Mouse (Mus musculus): ENCODE data around the gene Pfkfb4. TPM values are rescaled to one million over a fixed set of nuclear protein-coding genes. Genes with fewer than 3 reads are reported as not detected.

Gene Pfkfb4
- polyA plus RNA-seq, 1 experiment from 2014 or later = 3.9 TPM

DNA sequence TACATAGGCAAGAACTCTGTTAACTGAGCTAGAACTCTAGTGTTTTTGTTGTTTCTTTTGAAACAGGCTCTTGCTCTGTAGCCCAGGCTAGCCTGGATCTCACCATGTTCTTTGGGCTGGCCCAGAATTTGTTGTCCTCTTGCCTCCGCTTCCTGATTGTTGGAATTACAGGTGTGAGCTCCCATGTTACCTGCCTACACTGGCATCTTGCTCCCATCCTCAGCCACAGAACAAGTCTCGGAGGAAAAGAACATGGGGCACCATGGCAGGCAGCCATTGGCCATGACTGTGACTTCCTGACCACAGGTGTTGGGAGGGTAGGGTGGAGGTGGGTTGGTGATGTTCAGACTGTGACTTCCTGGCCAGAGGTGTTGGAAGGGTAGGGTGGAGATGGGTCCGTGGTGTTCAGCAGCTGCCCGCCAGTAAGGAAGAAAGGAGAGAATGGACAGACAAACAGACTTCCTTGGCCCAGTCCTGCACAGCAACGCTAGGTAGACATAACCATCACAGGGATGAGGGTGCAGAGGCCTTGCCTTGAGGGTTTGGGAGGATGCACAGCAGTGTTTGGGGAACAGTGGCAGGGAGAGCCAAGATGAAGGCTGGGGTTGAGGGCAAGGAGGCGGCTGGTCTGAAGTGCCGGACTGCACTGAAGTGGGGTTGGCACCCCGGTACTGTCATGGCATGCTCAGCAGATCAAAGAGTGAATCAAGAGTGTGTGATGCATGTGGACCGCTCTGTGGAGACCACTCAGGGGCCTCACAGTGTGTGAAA, 61.1 kb downstream of the Pfkfb4 start:
- no peaks in the 10 kb centered on the region for H3K27me3 ChIP-seq
- WGBS (ENCODE audit: insufficient replicate concordance) = 76% methylated on average over 9 of the region's 9 CpGs
- no peak overlapping the region for H3K4me2 ChIP-seq
- no peak for ATAC-seq (ENCODE audit: insufficient read depth)
- H3K9me3 ChIP-seq (replicated peaks) = no peaks in the 10 kb centered on the region
- no peak overlapping the region for H3K4me3 ChIP-seq (replicated peaks)
- H3K36me3 ChIP-seq (replicated peaks) = peaks cover 17% of the 10 kb centered on the region
- H3K9ac ChIP-seq = no peak overlapping the region
- H3K27ac ChIP-seq (replicated peaks) = no peak overlapping the region
- peaks cover 39% of the 10 kb centered on the region for H3K4me1 ChIP-seq (replicated peaks)

DNA sequence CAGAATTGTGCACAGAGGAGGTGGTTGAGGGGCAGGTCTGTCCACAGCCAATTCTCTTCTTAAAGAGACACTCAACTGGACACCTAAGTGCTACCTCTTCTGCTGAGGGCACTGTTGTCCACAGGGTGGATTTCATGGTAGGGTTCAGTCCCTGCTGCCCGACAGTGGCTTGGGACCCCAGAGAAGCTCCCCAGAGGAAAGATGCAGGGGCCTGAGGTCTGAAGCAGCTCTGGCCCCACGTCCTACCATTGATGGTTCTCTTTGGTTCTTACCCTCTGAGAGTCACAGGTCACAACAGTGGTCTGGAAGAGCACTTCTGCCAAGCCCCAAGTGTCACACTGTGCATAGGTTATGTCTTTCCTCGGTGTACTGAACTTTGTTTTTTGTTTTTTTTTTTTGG, 61.8 kb downstream of the Pfkfb4 start:
- H3K36me3 ChIP-seq (replicated peaks) = peaks cover 24% of the 10 kb centered on the region
- no peak for ATAC-seq (ENCODE audit: insufficient read depth)
- no peak overlapping the region for H3K9ac ChIP-seq
- H3K4me3 ChIP-seq (replicated peaks) = no peak overlapping the region
- H3K4me2 ChIP-seq = no peak overlapping the region
- 68% methylated on average over 3 of the region's 3 CpGs for WGBS (ENCODE audit: insufficient replicate concordance)
- peaks cover 44% of the 10 kb centered on the region for H3K4me1 ChIP-seq (replicated peaks)
- no peaks in the 10 kb centered on the region for H3K9me3 ChIP-seq (replicated peaks)
- H3K27me3 ChIP-seq = no peaks in the 10 kb centered on the region
- H3K27ac ChIP-seq (replicated peaks) = no peak overlapping the region

DNA sequence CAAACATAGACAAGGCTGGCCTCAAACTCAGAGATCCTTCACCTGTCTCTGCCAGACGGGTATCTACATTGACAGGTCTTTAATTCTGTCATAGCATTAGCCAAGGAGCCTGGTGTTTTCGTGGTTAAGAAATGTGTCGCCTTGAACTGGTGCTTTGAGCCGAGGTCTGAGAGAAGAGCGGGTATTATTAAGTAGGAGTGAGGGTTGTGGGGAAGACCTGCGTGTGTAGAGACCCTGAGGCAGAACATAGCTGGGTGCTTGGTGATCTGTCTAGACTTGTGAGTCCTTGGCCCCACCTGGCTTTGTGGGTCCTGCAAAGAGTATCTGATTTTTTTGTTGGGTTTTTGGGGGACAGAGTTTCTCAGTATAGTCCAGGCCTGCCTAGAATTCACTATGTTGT, 62.3 kb downstream of the Pfkfb4 start:
- Histone ChIP-seq H3K36me3 (replicated peaks) (peaks cover 25% of the 10 kb centered on the region), H3K4me3 (replicated peaks) (no peak overlapping the region), H3K4me2 (no peak overlapping the region), H3K9me3 (replicated peaks) (no peaks in the 10 kb centered on the region), H3K27me3 (no peaks in the 10 kb centered on the region), H3K4me1 (replicated peaks) (peaks cover 49% of the 10 kb centered on the region), H3K9ac (no peak overlapping the region), H3K27ac (replicated peaks) (no peak overlapping the region)
- WGBS (ENCODE audit: insufficient replicate concordance) = 52% methylated on average over 6 of the region's 6 CpGs
- ATAC-seq (ENCODE audit: insufficient read depth) = no peak

DNA sequence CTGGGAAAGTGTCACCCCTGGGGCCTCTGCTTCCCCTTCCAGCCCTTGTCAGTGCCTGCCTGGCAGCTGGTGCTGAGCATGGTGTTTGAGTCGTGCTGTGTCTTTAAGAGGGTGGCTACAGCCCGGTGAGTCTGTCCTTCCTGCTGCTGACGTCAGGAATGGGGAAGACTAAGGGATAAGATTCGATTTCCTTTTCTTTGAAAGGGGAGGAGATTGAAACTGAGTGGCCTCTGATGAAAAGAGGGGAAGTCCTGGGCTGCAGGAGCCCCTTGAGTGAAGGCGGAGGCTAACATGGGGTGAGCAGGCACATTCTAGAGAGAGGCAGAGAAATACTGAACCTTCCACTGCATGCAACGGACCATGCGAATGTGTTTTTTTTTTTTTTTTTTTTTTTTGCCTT, 63.1 kb downstream of the Pfkfb4 start:
- H3K9ac ChIP-seq = 0 out of 2 replicates have a peak overlapping the region, but pooled peaks have one; percentile 15
- H3K27ac ChIP-seq (replicated peaks) = peak overlapping the region; percentile 68
- no peaks in the 10 kb centered on the region for H3K27me3 ChIP-seq
- peak; percentile 24; the same call in 1 of the 2 replicates for ATAC-seq (ENCODE audit: insufficient read depth)
- H3K9me3 ChIP-seq (replicated peaks) = no peaks in the 10 kb centered on the region
- H3K4me1 ChIP-seq (replicated peaks) = peaks cover 49% of the 10 kb centered on the region
- 5% methylated on average over 7 of the region's 7 CpGs for WGBS (ENCODE audit: insufficient replicate concordance)
- H3K4me2 ChIP-seq = peak overlapping the region; percentile 56
- H3K4me3 ChIP-seq (replicated peaks) = peak overlapping the region; percentile 44
- peaks cover 25% of the 10 kb centered on the region for H3K36me3 ChIP-seq (replicated peaks)

DNA sequence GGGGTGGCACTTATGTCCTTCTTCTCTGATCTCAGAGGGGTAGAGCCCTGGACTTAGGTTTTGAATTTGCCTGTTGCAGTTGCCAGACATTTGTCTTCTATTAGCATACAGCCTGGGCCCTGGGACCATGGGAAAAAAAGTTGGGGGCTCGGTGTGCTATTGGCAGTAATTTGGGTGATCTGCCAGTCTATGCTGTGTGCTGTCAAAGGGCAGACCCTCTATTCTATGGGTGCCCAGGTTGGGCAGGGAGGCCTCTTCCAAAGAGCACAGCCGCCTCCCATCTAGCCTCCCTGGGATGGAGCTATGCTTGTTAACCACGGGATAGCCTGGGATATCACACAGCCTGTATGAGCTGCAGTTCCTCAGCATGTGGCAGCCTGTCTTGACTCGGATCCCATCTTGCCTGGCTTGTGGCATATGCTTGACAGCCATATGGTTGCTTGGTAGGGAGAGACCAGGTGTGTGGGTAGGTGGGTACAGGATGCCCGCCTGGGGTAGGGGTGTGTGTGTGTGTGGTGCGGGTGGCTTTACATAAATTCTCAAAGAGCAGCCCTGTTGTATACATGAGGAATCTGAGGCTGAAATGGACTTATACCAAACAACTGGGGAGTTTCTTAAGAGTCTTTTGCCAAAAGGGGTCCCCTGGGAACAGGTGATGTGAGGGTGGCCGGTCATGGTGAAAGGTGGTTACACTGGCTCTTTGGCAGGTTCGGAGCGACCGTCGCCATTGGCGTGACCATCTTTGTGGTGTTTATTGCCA, 63.9 kb downstream of the Pfkfb4 start:
- Histone ChIP-seq H3K27ac (replicated peaks) (peak overlapping the region; percentile 64), H3K27me3 (no peaks in the 10 kb centered on the region), H3K4me1 (replicated peaks) (peaks cover 49% of the 10 kb centered on the region), H3K4me3 (replicated peaks) (peak overlapping the region; percentile 44), H3K9ac (peak overlapping the region; percentile 10; the same call in 1 of the 2 replicates), H3K36me3 (replicated peaks) (peaks cover 25% of the 10 kb centered on the region), H3K9me3 (replicated peaks) (no peaks in the 10 kb centered on the region), H3K4me2 (peak overlapping the region; percentile 56)
- 80% methylated on average over 12 of the region's 12 CpGs for WGBS (ENCODE audit: insufficient replicate concordance)
- ATAC-seq (ENCODE audit: insufficient read depth) = no peak

DNA sequence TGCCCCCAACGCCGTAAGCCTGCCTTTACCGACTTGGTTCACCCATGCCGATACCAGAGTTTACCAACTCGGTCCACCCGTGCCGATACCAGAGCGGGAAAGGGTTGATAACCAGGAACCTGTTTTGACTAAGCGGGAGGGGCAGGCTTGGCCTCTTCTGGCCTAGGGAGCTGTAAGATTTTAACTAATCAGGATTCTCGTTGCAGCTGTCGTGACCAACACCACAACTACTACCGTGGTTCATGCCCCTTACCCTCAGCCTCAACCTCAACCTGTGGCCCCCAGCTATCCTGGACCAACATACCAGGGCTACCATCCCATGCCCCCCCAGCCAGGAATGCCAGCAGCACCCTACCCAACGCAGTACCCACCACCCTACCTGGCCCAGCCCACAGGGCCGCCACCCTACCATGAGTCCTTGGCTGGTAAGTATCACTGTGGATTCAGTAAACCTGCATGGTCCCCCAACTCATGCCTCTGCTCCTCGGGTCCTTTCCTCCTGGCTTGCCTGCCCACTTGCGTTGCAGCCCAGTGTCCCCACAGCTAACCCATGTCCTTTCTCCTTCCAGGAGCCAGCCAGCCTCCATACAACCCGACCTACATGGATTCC, 64.6 kb downstream of the Pfkfb4 start:
- H3K36me3 ChIP-seq (replicated peaks) = peaks cover 25% of the 10 kb centered on the region
- no peak overlapping the region for H3K4me2 ChIP-seq
- H3K4me1 ChIP-seq (replicated peaks) = peaks cover 49% of the 10 kb centered on the region
- ATAC-seq (ENCODE audit: insufficient read depth) = no peak
- H3K4me3 ChIP-seq (replicated peaks) = no peak overlapping the region
- WGBS (ENCODE audit: insufficient replicate concordance) = 77% methylated on average over 17 of the region's 17 CpGs
- no peaks in the 10 kb centered on the region for H3K27me3 ChIP-seq
- no peak overlapping the region for H3K27ac ChIP-seq (replicated peaks)
- H3K9ac ChIP-seq = no peak overlapping the region
- no peaks in the 10 kb centered on the region for H3K9me3 ChIP-seq (replicated peaks)

DNA sequence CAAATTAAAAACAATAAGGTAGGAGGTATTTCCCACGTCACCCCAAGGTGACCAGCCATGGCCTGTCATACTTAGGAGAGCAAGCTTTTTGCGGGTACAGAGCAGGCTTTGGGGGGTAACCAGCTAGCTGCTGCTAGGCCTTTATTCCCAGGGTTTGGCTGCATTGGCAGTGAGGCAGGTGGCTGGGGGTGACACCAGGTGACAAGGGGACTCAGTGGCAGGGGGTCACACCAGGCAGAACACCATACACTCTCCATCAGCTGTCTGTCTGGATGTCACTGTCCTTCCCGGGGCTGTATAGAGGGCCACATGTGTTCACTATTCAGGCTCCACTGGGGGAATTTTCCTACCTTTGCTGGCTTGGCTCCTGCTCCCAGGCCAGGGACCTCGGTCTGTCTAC, 65.3 kb downstream of the Pfkfb4 start:
- Histone ChIP-seq H3K27ac (replicated peaks) (no peak overlapping the region), H3K9me3 (replicated peaks) (no peaks in the 10 kb centered on the region), H3K4me3 (replicated peaks) (no peak overlapping the region), H3K27me3 (no peaks in the 10 kb centered on the region), H3K4me1 (replicated peaks) (peaks cover 49% of the 10 kb centered on the region), H3K9ac (no peak overlapping the region), H3K36me3 (replicated peaks) (peaks cover 25% of the 10 kb centered on the region), H3K4me2 (no peak overlapping the region; the same call in 1 of the 2 replicates)
- WGBS (ENCODE audit: insufficient replicate concordance) = 77% methylated on average over 4 of the region's 4 CpGs
- no peak for ATAC-seq (ENCODE audit: insufficient read depth)

DNA sequence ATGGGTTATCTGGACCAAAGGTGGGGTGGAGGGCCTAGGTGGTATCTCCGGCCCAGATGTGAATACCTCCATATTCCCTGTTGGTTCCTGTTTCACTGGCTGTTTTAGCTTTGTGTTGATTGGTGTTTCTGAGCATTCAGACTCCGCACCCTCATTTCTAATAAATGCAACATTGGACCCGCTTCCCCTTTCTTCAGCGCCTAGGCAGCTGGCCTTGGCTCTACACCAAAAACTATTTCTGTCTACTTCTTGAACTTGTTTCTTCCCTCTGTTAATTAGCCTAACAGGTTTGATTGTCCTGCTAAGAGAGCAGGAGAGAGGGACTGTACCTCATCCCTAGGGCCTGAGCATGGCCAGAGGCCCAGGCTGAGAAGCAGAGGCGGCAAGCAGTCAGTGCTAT, 66.0 kb downstream of the Pfkfb4 start:
- Histone ChIP-seq H3K27me3 (no peaks in the 10 kb centered on the region), H3K27ac (replicated peaks) (peak overlapping the region; percentile 35; the same call in 1 of the 2 replicates), H3K4me1 (replicated peaks) (peaks cover 49% of the 10 kb centered on the region), H3K4me2 (peak overlapping the region; percentile 88), H3K9ac (no peak overlapping the region), H3K4me3 (replicated peaks) (peak overlapping the region; percentile 14; the same call in 1 of the 2 replicates), H3K9me3 (replicated peaks) (no peaks in the 10 kb centered on the region), H3K36me3 (replicated peaks) (peaks cover 25% of the 10 kb centered on the region)
- WGBS (ENCODE audit: insufficient replicate concordance) = 81% methylated on average over 5 of the region's 5 CpGs
- no peak for ATAC-seq (ENCODE audit: insufficient read depth)

DNA sequence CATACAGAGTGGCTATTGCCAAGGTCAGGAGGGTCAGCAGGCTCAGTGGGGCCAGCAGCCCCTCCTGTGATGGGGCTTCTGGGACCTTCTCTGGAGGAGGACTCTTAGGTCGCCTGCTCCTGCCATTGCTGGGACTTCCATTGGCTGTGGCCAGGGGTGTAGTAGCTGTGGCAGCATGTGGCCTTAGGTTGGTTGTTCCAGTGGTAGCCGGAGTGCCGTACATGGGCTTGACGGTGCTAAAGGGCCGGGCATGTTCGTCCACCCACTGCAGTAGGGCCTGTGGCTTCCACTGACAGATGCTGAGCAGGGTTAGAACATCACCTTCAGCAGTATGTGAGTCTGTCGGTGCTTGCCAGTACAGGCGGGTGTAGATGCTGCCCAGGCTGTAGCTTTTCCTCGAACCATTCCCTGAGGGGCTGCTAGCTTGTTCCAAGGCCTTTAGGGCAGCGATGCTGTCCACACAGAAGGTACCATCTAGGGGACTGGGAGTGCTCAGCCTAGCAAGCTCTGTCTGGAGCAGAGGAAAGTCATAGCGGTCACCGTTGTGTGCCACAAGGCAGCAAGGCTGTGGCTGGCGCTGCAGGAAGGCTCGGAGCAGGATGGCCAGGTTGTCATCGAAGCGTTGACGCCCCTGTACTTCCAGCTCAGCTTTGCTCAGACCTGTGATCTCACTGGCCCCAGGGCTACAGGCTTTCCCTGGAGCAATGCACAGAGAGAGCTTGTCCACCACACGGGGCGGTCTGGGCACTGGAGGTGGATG, 66.6 kb downstream of the Pfkfb4 start:
- peaks cover 49% of the 10 kb centered on the region for H3K4me1 ChIP-seq (replicated peaks)
- no peaks in the 10 kb centered on the region for H3K27me3 ChIP-seq
- H3K4me3 ChIP-seq (replicated peaks) = peak overlapping the region; percentile 59
- peaks cover 31% of the 10 kb centered on the region for H3K36me3 ChIP-seq (replicated peaks)
- WGBS (ENCODE audit: insufficient replicate concordance) = 86% methylated on average over 19 of the region's 19 CpGs
- peak overlapping the region; percentile 83 for H3K27ac ChIP-seq (replicated peaks)
- H3K9ac ChIP-seq = peak overlapping the region; percentile 46
- H3K4me2 ChIP-seq = peak overlapping the region; percentile 88
- H3K9me3 ChIP-seq (replicated peaks) = no peaks in the 10 kb centered on the region
- ATAC-seq (ENCODE audit: insufficient read depth) = no peak

DNA sequence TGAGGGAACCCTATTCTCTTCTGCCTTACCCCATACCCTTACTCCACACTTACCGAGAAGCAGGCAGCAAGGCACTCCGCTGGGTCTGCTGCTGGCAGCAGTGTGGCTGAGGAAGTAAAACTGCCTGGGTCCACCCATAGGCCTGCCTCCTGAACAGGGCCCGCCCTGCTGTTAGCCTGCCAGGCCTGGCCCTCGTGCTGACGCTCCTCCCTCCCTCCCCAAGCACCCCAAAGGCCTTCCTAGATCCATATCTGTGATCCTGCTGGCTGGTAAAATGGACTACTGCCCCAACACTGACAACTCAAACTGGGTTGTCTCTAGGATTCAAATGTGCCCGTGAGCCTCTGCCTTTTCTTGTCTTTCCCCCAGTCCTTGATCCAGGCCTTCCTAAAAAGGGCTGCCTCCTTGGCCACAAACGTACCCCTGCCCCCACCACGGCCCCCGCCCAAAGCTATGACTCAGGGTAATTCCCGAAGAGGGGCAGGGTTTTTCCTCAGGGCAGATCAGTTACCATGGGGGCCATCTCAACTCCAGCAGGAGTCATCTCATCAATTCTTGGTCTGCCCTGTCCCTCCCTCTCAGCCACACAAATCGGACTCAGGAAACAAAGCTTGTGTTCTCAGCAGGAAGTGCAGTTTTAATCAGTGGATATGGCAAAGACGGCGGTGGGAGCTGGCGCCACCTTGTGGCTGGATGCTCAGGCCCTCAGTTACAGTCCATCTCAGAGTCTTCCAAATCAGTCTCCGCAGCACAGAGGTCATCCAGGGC, 67.7 kb downstream of the Pfkfb4 start, which contains the start of gene Trex1:
Gene Trex1, minus strand, starts transcription at position 599 of the 768 bp plus-strand sequence.
- peak within 1 kb of the TSS; percentile 83 for H3K27ac ChIP-seq (replicated peaks)
- H3K36me3 ChIP-seq (replicated peaks) = peaks cover 42% of the 10 kb centered on the region
- H3K9me3 ChIP-seq (replicated peaks) = no peaks in the 10 kb centered on the region
- H3K4me3 ChIP-seq (replicated peaks) = peak within 1 kb of the TSS; percentile 59
- peak; percentile 96 for ATAC-seq (ENCODE audit: insufficient read depth)
- peak within 1 kb of the TSS; percentile 58 for H3K9ac ChIP-seq
- 5% methylated on average over 15 of the region's 15 CpGs for WGBS (ENCODE audit: insufficient replicate concordance)
- H3K4me1 ChIP-seq (replicated peaks) = peaks cover 43% of the 10 kb centered on the region
- H3K4me2 ChIP-seq = peak within 1 kb of the TSS; percentile 88
- no peaks in the 10 kb centered on the region for H3K27me3 ChIP-seq
